Mouse (Mus musculus): ENCODE data around the gene Wars.

Wars gene

DNA sequence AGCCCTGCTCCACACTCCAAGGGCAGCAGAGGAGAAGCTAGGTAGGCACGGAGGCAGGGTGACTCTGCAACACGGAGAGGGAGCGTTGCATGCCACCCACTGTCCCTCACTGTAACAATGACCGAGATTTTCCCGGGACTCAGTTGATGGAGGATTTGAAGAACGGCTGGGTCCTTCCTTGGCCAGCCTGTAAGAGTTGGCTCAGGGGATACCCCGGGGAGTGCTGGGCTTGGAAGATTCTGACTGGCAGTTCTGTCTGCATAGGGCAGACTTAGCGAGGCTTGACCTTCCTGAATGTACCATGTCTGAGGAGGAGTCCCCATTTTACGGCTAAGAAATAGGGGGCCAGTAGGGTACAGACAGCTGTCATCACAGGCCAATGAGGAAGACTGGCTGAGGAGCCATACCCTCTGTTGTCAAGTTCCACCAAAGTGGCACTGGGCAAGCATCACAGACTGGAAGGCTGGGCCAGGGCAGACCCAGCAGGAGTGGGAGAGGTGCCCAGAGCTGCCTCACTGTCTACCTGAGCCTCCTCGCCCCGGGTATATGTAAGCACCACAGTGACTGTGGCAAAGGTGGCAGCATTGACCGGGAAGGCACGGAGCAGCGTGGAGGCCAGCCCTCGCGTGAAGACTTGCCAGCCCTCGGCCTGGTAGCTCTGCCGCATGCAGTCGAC, 67.6 kb downstream of the Wars start:
- no peak for DNase-seq (ENCODE audit: extremely low spot score, low spot score)

GRCm38 (mm10) chr12:108825561-108826224, 68.3 kb downstream of the Wars start:
- DNase-seq (ENCODE audit: extremely low spot score, low spot score) = no peak

DNA sequence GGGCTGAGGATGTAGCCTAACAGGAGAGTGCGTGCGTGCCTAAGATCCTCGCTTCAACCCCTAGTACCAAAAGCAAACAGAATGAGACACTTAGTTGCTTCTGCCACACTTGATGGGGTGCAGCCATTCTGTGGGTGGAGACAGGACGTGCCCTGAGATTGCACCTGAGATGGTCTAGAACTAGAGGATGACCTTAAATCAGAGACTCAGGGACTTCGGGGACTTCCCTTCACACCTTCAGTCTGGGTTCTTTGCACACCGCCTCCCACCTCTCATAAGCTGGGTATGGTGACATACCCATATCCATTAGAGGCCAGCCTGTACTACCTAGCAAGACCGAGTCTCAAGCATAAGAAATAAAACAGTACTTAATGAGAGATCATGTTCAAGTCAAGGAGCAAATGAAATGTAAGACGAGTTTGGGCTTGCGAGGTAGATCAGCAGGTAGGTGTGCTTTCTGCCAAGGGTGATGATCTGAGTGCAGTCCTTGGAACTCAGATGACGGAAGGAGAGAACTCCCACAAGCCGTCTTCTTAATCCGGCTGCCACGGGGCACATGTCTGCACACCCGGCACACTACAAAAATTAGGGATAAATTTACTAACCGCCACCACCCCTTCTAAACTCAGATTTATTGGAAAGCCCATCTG, 69.6 kb downstream of the Wars start:
- DNase-seq (ENCODE audit: extremely low spot score, low spot score) = no peak

DNA sequence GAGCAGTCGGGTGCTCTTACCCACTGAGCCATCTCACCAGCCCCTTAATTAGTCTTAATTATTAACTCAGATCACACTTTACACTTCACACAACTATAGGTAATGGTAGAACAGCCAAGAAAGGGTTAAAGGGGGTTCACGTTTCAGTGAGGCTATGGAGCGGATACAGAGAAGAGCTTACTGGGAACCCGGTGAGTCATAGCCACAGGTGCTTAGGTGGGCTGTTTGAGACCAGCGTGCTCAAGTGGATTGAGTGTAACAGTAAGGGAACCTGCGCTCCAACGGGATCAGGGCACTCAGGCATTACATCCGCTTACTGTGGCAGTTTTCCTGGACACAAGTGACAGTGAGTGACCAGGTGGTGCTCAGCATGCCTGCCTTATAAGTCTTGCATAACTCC, 70.9 kb downstream of the Wars start:
- DNase-seq (ENCODE audit: extremely low spot score, low spot score) = no peak

DNA sequence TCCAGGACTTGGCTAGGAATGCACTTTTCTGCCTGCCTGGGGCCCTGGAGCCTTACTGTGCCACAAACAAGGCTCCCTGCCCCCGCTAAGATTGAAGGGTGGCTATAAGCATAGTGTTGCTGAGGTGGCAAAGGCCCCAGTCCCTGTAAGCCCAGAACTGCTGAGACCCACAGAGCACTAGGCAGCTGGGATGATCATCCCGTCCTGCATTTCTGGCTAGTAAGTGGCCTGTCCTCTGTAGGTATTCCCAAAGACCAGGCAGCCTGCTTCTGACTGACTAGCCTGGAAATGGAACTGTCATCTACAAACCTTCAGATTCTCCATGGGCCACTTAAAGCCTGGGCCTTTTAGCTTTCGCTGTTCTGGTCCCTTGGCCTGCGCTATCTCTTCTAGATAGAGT, 73.5 kb downstream of the Wars start:
- DNase-seq (ENCODE audit: extremely low spot score, low spot score) = no peak

DNA sequence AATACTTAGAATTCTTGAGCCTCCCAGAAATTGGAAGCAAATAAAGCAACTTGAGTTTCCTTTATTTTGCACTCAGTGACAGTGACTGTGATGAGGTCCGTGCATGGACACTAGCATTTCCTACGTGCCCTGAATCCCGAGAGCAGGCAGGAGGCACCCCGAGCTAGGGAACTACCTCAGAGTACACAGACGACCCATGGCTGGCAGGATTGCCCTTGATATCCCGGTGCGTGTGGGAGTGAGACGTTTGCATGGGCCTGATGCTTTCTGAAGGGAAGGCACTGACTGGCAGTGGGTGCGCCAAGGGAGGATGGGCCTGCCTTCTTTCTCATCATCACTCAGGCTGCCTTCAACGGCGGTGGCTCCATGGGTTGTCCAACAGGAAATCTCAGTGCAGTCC, 77.4 kb downstream of the Wars start:
- no peak for DNase-seq (ENCODE audit: extremely low spot score, low spot score)

DNA sequence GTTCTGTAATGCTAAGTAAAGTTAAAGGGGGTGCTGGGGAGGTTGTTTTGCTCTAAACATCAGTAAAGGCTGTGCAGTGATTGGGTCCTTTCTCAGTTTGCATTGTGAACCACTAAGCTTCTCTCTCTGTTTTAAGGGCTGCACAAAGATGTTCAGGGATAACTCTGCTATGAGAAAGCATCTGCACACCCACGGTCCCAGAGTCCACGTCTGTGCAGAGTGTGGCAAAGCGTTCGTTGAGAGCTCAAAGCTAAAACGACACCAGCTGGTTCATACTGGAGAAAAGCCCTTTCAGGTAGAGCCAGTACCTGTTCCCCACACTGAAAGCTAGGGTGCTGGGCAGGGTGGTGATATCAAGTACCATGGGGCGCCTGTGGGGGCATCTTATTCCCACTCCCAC, 79.5 kb downstream of the Wars start:
- no peak for DNase-seq (ENCODE audit: extremely low spot score, low spot score)

GRCm38 (mm10) chr12:108812463-108812862, 81.5 kb downstream of the Wars start:
- no peak for DNase-seq (ENCODE audit: extremely low spot score, low spot score)

GRCm38 (mm10) chr12:108811133-108811532, 82.8 kb downstream of the Wars start:
- DNase-seq (ENCODE audit: extremely low spot score, low spot score) = no peak

- DNase-seq (ENCODE audit: extremely low spot score, low spot score) = no peak
Measured at GRCm38 (mm10) chr12:108810309-108810708, 83.7 kb downstream of the Wars start.

Data from neural tube, embryonic 10.5 days (tissue).